Mouse (Mus musculus) right cerebral cortex, adult 2 months (tissue): ENCODE data around the gene Carmil3.
A peak's percentile ranks its signal among the peaks of the same experiment; 100 is the strongest.

Source experiments
- DNase-seq, 2 experiments: peaks; one replicate each; pipeline ENCODE4 v3.0.0; 2021 to 2022; ENCODE audit warnings: low spot score in 2 of 2

Gene Carmil3

DNA sequence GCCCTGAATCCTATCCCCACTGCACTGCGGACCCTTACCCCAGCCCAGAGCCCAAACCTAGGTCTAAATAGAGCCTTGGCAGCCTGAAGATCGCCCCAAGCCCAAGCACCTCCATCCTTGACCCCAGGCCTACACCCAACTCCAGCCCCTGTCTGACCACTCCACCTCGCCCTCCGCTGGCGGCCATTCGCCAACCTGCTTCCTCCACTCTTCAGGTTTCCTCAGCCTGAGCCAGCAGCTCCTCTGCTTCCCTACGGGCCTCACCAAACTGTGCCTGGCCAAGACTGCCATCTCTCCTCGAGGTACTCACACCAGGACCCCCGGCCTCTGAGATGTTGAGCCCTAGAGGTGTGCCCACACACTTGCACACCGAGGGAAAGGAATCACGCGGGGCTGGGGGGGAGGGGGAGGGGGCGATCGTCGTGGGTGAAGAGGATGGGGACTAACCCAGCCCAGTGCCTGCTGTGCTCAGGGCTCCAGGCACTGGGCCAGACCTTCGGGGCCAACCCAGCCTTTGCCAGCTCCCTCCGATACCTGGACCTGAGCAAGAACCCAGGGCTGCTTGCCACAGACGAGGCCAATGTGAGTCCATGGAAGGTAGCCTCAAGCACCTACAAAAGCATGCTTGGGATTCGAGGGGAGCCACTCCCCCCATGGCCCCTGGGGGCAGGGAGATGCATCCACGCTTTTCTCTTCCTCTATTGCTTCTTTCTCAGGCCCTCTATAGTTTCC lies 5.2 kb downstream of the Carmil3 start:
- DNase-seq, result no peak

DNA sequence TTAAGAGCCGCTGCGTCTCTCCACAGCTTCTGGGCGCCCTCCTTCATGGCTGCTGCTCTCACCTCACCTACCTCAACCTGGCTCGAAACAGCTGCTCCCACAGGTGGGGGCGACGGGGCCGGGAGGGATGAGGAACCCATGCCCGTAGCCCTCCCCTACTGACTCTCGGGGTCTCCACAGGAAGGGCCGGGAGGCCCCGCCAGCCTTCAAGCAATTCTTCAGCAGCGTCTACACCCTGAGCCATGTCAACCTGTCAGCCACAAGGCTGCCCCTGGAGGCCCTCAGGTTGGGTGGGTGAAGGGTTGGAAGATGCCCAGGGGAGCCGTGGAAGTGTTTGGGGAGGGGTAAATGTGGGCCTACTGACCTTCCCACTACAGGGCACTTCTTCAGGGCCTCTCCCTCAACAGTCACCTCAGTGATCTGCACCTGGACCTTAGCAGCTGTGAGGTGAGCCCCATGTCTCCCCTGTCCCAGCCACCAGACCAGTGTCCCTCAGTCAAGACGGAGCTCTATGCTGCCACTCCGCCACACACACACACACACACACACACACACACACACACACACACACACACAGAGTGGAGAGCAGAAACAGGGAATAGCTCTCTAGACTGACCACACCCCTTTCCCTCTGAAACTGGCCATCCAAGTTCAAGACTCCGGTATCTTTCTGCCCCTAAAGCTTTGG lies 6.5 kb downstream of the Carmil3 start:
- no peak for DNase-seq

GRCm38 (mm10) chr14:55497449-55497821 lies 7.0 kb downstream of the Carmil3 start:
- peak; percentile 83 to 89 for DNase-seq

DNA sequence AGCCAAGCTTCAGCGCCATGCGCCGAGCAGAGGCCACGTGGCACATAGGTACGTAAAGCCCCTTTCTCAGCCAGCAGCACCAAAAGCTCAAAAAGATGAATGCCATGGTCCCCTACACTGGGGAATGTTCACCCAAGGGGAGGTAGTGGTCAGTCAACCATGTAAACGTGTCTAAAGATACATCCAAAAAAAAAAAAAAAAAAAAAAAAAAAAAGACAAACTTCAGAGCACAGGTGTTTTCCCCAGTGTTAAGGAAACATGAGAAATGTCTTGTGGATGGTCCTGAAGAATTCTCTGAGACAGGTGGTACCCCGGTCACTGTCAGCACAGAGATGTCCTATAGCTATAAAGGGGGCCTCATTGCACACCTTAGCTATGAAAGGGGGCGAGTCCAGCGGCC lies 15.2 kb downstream of the Carmil3 start:
- DNase-seq, result no peak

GRCm38 (mm10) chr14:55507801-55508200 lies 17.4 kb downstream of the Carmil3 start:
- DNase-seq, result no peak

- DNase-seq, result no peak
Observed at GRCm38 (mm10) chr14:55509540-55509939, 19.1 kb downstream of the Carmil3 start.

GRCm38 (mm10) chr14:55510125-55510731 lies 19.8 kb downstream of the Carmil3 start, which contains the start of gene Cpne6:
Gene Cpne6 (plus strand): TSS chr14:55510445.
- peak; percentile 63 to 67 for DNase-seq

- peak; percentile 74 to 75 for DNase-seq
Observed at GRCm38 (mm10) chr14:55511037-55511436, 20.6 kb downstream of the Carmil3 start.

DNA sequence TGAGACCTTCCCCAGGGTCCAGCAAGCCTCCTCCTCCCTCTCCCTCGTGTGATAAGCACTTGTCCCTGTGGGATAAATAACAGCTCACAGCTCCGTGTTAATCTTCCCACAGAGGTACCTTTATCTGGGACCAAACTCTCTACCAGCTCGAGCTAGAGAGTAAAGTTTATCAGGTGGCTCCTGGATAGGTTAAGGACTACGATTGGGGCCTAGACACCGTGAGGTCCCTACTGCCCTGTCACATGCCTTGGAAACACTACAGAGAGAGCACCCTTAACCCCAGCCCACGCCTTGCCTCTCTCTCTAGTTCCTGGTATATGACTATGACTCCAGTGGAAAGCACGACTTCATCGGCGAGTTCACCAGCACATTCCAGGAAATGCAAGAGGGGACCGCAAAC lies 23.5 kb downstream of the Carmil3 start:
- DNase-seq, result no peak

DNA sequence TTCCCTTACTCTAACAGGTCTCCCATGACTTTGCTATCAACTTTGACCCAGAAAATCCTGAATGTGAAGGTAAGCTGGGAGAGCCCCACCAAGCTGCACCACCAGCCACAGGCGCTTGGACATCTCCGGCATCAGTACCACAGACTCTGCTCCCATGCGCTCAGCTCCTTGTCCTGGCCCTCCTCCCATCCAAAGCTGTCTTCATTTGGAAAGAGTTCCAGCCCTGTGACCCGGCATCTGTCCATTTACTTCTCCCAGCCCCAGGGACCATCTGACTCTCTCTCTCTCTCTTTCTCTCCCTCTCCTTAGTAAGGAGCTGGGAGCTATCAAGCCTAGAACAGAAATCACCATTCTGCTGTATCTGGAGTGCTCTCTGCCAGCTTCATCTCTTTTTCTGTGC lies 25.4 kb downstream of the Carmil3 start:
- no peak for DNase-seq

DNA sequence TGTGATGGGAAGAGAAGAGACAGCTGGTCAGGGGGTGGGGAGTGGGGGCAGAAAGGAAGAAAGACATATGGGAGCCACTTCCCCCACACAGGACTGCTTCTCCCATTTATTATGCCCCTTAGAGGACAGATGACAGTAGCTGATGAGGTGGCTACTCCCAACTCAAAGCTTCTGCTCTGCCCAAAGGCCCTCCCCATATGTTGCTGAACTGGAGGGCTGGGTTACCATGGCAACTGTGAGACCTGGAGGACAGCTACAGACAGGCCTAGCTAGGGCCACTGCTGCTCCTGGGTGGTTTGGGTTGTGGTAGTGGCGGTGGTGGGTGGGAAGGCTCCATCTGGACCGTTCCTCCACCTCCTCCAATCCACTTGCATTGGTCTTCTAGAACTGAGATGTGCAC lies 28.4 kb downstream of the Carmil3 start:
- DNase-seq, result peak; percentile 77 to 82

DNA sequence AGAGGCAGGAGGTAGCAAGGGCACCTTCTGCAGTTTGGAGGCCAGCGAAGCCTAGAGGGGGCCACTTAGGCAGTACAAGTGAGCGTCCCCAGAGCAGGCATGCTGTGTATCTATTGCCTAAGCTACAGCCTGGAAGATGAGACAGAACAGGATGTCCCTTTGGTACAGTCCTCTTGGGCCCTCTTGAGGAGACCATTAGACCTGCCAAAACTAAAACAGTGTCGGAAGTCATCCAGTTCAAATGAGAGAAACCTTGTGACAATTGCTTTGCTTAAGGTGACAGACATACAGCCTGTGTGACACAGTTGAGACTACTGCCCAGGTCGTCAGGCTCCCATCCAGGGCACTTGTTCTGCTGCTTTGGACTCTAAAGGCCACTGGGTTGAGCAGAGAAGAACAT lies 29.2 kb downstream of the Carmil3 start:
- no peak for DNase-seq

DNA sequence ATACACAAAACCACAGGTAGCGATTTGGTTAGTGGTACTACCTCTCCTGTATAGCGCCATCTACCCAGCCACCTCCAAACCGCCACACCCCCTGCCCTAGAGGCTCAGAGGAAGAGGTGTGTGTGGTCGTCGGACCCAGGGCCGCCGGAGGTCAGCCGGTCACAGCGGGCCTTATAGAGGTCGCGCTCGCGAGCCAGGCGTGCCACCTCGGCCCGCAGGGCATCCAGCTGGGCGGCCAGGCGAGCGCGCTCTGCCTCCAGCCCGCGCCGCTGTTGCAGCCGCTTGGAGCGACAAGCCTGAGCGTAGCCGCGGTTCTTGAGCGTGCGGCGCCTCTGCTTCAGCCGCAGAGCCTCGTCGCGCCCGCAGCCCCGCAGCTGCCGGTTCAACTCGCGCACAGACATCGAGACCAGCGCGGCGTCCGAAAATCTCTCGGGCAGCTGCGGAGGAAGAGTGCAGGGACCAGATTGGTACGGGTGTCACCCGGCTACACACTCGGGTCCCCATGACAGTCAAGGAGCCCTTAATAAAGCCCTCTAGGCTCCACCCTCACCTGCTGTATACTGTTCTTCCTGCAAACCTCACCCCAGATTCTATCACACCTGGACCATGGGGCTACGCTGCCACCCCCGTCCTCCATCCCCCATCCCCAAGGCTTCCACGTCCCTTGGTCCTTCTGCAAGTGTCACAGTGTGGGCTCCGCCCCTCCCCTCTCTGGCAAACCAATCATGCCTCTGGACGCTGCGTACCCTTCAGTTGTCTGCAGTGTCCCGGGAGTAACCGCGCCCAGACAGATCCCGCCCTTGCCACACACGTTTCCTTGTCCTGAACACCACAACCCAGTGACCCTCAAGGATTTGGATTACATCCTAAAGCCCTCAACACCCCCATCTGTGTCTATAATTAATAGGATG lies 30.3 kb downstream of the Carmil3 start:
- DNase-seq, result peak in 1 of 2 experiments; percentile 56

GRCm38 (mm10) chr14:55524062-55524461 lies 33.6 kb downstream of the Carmil3 start:
- DNase-seq, result no peak

- DNase-seq, result no peak
Observed at GRCm38 (mm10) chr14:55524785-55525184, 34.3 kb downstream of the Carmil3 start, which contains the start of gene Nrl. Gene Nrl (minus strand): TSS chr14:55524981.

GRCm38 (mm10) chr14:55526674-55527073 lies 36.2 kb downstream of the Carmil3 start:
- no peak for DNase-seq

- no peak for DNase-seq
Observed at GRCm38 (mm10) chr14:55527940-55528339, 37.5 kb downstream of the Carmil3 start.

GRCm38 (mm10) chr14:55536116-55536745 lies 45.8 kb downstream of the Carmil3 start:
- peak in 1 of 2 experiments; percentile 49 for DNase-seq

- peak; percentile 71 to 81 for DNase-seq
Observed at GRCm38 (mm10) chr14:55540067-55540786, 49.8 kb downstream of the Carmil3 start, which contains the start of gene Pck2. Gene Pck2 (plus strand): TSS chr14:55540266.

GRCm38 (mm10) chr14:55540787-55541321 lies 50.4 kb downstream of the Carmil3 start:
- peak; percentile 76 to 86 for DNase-seq
